Mouse (Mus musculus): ENCODE data around the gene Gli1. TPM values are rescaled to one million over a fixed set of nuclear protein-coding genes. Genes with fewer than 3 reads are reported as not detected.

Gli1 gene
- polyA plus RNA-seq, 1 experiment, result 0.06 TPM

- no peak for TF ChIP-seq GATA1 (IDR thresholded peaks at IDR 0.05; ENCODE audit: low read length)
Observed at GRCm38 (mm10) chr10:127333152-127333551, 8.6 kb downstream of the Gli1 start.

- no peak for TF ChIP-seq GATA1 (IDR thresholded peaks at IDR 0.05; ENCODE audit: low read length)
Observed at GRCm38 (mm10) chr10:127332211-127332874, 9.4 kb downstream of the Gli1 start.

GRCm38 (mm10) chr10:127330212-127330611 is 11.6 kb downstream of the Gli1 start:
- no peak for TF ChIP-seq GATA1 (IDR thresholded peaks at IDR 0.05; ENCODE audit: low read length)

- no peak for TF ChIP-seq GATA1 (IDR thresholded peaks at IDR 0.05; ENCODE audit: low read length)
Observed at GRCm38 (mm10) chr10:127327461-127328145, 14.2 kb downstream of the Gli1 start.

- no peak for TF ChIP-seq GATA1 (IDR thresholded peaks at IDR 0.05; ENCODE audit: low read length)
Observed at GRCm38 (mm10) chr10:127326828-127327227, 14.9 kb downstream of the Gli1 start.

- no peak for TF ChIP-seq GATA1 (IDR thresholded peaks at IDR 0.05; ENCODE audit: low read length)
Observed at GRCm38 (mm10) chr10:127326017-127326801, 15.6 kb downstream of the Gli1 start.

GRCm38 (mm10) chr10:127325454-127326016 is 16.2 kb downstream of the Gli1 start:
- TF ChIP-seq GATA1 (IDR thresholded peaks at IDR 0.05; ENCODE audit: low read length), result no peak

- no peak for TF ChIP-seq GATA1 (IDR thresholded peaks at IDR 0.05; ENCODE audit: low read length)
Observed at GRCm38 (mm10) chr10:127324495-127324894, 17.3 kb downstream of the Gli1 start.

- TF ChIP-seq GATA1 (IDR thresholded peaks at IDR 0.05; ENCODE audit: low read length), result no peak
Observed at GRCm38 (mm10) chr10:127323131-127323855, 18.5 kb downstream of the Gli1 start.

- TF ChIP-seq GATA1 (IDR thresholded peaks at IDR 0.05; ENCODE audit: low read length), result no peak
Observed at GRCm38 (mm10) chr10:127322669-127323068, 19.1 kb downstream of the Gli1 start.

- TF ChIP-seq GATA1 (IDR thresholded peaks at IDR 0.05; ENCODE audit: low read length), result no peak
Observed at GRCm38 (mm10) chr10:127322178-127322577, 19.6 kb downstream of the Gli1 start.

GRCm38 (mm10) chr10:127321621-127322020 is 20.2 kb downstream of the Gli1 start, which contains the start of gene Arhgap9:
Arhgap9 (plus strand) TSS chr10:127321964.
- TF ChIP-seq GATA1 (IDR thresholded peaks at IDR 0.05; ENCODE audit: low read length), result no peak

- no peak for TF ChIP-seq GATA1 (IDR thresholded peaks at IDR 0.05; ENCODE audit: low read length)
Observed at GRCm38 (mm10) chr10:127319969-127320368, 21.8 kb downstream of the Gli1 start.

GRCm38 (mm10) chr10:127318009-127318408 is 23.8 kb downstream of the Gli1 start:
- TF ChIP-seq GATA1 (IDR thresholded peaks at IDR 0.05; ENCODE audit: low read length), result no peak

GRCm38 (mm10) chr10:127317277-127317676 is 24.5 kb downstream of the Gli1 start:
- peak; percentile 69 for TF ChIP-seq GATA1 (IDR thresholded peaks at IDR 0.05; ENCODE audit: low read length)

Measured in G1E-ER4 (cell line).